Mouse (Mus musculus) forebrain, embryonic 13.5 days (tissue): Measurements from ENCODE around the gene Scp2d1. TPM values are rescaled to one million over a fixed set of nuclear protein-coding genes. Genes with fewer than 3 reads are reported as not detected.
"Not testable (repeated sequence)": the region's sequence is repeated elsewhere in the genome, so short reads cannot be mapped to it uniquely, and the experiment has no call there.

ENCODE experiments used
- ATAC-seq: fragments of 200-750 bp; cut with Nextera tagmentation; 2 replicates; pipeline ENCODE4 v1.8.0; 2017
- H3K27ac ChIP-seq: fragments of 300-500 bp; sonication (generic); 2 replicates; pipeline ENCODE4 v1.5.1; 2015; ENCODE audit warnings: inconsistent platforms, mild to moderate bottlenecking, moderate library complexity
- H3K27me3 ChIP-seq: fragments of 300-500 bp; sonication (generic); 2 replicates; pipeline ENCODE4 v1.6.1; 2015; ENCODE audit warnings: mild to moderate bottlenecking, inconsistent platforms
- H3K36me3 ChIP-seq: fragments of 300-500 bp; sonication (generic); 2 replicates; pipeline ENCODE4 v1.6.1; 2015; ENCODE audit warnings: mild to moderate bottlenecking, inconsistent platforms; ENCODE audit not compliant: poor library complexity, severe bottlenecking
- H3K4me1 ChIP-seq: fragments of 300-500 bp; sonication (generic); 2 replicates; pipeline ENCODE4 v1.6.1; 2015; ENCODE audit warnings: inconsistent platforms
- H3K4me2 ChIP-seq: fragments of 300-500 bp; sonication (generic); 2 replicates; pipeline ENCODE4 v1.6.1; 2015; ENCODE audit warnings: inconsistent platforms, mild to moderate bottlenecking, moderate library complexity
- H3K4me3 ChIP-seq: fragments of 300-500 bp; sonication (generic); 2 replicates; pipeline ENCODE4 v1.5.1; 2015; ENCODE audit warnings: mild to moderate bottlenecking, inconsistent platforms
- H3K9ac ChIP-seq: fragments of 300-500 bp; sonication (generic); 2 replicates; pipeline ENCODE4 v1.6.1; 2015; ENCODE audit warnings: mild to moderate bottlenecking, inconsistent platforms
- H3K9me3 ChIP-seq: fragments of 300-500 bp; sonication (generic); replicated peaks from 2 replicates; pipeline ENCODE4 v1.6.1; 2016; ENCODE audit warnings: inconsistent platforms
- WGBS: fragments of 180-500 bp; shearing (Covaris S2); methylation state at CpG from one replicate; pipeline ENCODE4 v1.1.7; 2015; 5-methylcytosine and 5-hydroxymethylcytosine counted together
- polyA plus RNA-seq: library from polyadenylated mRNA; unstranded; fragments of >200 nt; fragmentation: Nextera tagmentation; extraction: Ambion mirVana; gene quantifications from 2 replicates; pipeline ENCODE4 v1.2.1, GENCODE M21; 2015

Gene Scp2d1
- polyA plus RNA-seq = not detected in 2 replicates

GRCm38 (mm10) chr2:144823356-144823755 is at the start of gene Scp2d1:
Gene Scp2d1 (plus strand): TSS chr2:144823656.
- H3K9ac ChIP-seq, H3K4me2 ChIP-seq, H3K36me3 ChIP-seq, H3K9me3 ChIP-seq, H3K4me1 ChIP-seq, H3K27ac ChIP-seq, H3K27me3 ChIP-seq, ATAC-seq, H3K4me3 ChIP-seq: not testable (repeated sequence)
- 92% methylated on average over 6 of the region's 6 CpGs for WGBS

DNA sequence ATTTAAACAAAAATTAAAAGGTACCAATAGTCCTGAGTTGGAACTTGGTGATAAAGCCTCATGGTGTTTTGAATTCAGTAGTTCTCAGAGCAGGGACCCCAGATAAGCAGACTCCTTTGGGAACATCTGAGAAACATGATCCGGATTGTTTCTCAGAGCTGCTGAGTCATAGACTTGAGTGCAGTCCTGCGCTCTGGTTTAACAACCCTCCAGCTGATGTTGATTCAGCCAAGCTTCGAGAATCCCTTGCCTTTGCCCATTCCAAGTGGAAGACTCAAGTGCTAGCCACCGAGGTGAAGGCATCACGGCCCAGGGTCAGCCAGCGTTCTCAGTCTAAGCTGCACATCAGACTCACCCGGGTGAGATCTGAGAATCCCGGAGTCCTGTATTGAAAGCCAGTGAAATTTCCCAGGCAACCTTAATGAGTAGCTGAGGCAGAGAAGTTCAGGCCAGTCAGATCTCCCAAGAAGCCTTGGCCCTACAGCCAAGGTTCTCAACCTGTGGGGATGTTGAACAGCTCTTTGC is 48.8 kb upstream of the Scp2d1 start:
- no peaks in the 10 kb centered on the region for H3K27me3 ChIP-seq
- no peak overlapping the region for H3K27ac ChIP-seq
- H3K4me1 ChIP-seq = peaks cover under 1% of the 10 kb centered on the region; the same call in 1 of the 2 replicates
- no peaks in the 10 kb centered on the region for H3K9me3 ChIP-seq
- WGBS = 92% methylated on average over 8 of the region's 8 CpGs
- no peak for ATAC-seq
- no peaks in the 10 kb centered on the region for H3K36me3 ChIP-seq
- H3K4me3 ChIP-seq = no peak overlapping the region
- no peak overlapping the region for H3K4me2 ChIP-seq
- H3K9ac ChIP-seq = no peak overlapping the region

DNA sequence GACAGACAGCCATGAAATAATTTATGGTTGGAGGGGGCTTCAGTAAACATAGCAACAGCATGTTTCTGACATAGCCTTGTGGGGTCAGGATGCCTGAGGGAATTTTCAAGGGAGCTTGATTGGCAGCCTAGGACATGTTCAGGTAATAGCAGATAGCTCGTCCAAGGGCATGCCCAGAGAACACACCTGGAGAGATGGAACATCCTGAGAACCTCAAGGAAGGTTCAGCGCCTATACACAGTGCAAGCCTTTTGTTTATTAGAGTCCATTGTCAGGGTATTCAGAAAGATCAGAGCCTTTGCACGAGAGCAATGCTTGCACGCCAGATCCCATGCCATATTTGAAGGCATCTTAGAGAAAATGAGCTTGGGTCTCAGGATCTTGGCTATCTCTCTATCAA is 47.8 kb upstream of the Scp2d1 start:
- Histone ChIP-seq H3K27ac (no peak overlapping the region), H3K4me3 (no peak overlapping the region), H3K36me3 (no peaks in the 10 kb centered on the region), H3K9ac (no peak overlapping the region), H3K4me1 (no peaks in the 10 kb centered on the region), H3K4me2 (no peak overlapping the region), H3K27me3 (no peaks in the 10 kb centered on the region), H3K9me3 (no peaks in the 10 kb centered on the region)
- 88% methylated on average over 4 of the region's 4 CpGs for WGBS
- no peak for ATAC-seq

- no peak overlapping the region for H3K4me2 ChIP-seq
These were observed 44.2 kb upstream of the Scp2d1 start for GRCm38 (mm10) chr2:144779263-144779662.

DNA sequence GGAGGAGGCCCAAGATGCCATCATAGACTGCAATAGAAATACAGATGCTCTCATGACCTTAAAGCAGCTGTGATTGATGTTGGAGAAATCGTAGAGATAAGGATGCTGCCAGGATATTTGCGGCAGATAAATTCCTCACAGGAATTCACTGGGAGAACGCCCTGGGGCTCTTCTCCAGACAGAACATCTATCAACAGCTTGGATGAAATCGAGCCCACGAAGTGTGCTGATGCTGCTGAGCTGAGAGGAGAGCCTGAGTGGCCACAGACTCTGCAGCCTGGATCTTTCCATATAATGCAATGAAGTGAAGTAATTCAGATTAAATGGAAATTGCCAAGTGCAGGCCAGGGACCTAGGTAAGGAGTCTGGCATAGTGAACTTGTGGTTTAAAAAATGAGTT is 42.7 kb upstream of the Scp2d1 start:
- Histone ChIP-seq H3K4me3 (no peak overlapping the region), H3K36me3 (no peaks in the 10 kb centered on the region), H3K4me2 (no peak overlapping the region), H3K9ac (no peak overlapping the region), H3K27ac (no peak overlapping the region), H3K9me3 (no peaks in the 10 kb centered on the region), H3K4me1 (no peaks in the 10 kb centered on the region), H3K27me3 (no peaks in the 10 kb centered on the region)
- no peak for ATAC-seq
- 81% methylated on average over 5 of the region's 5 CpGs for WGBS

More at GRCm38 (mm10) chr2:144779263-144779662, 44.2 kb upstream of the Scp2d1 start:
- no peaks in the 10 kb centered on the region for H3K27me3 ChIP-seq
- no peaks in the 10 kb centered on the region for H3K4me1 ChIP-seq
- no peaks in the 10 kb centered on the region for H3K9me3 ChIP-seq
- no peak overlapping the region for H3K9ac ChIP-seq
- H3K27ac ChIP-seq = no peak overlapping the region
- no peaks in the 10 kb centered on the region for H3K36me3 ChIP-seq
- H3K4me3 ChIP-seq = no peak overlapping the region
- ATAC-seq = no peak
- WGBS = 91% methylated on average over 7 of the region's 7 CpGs

DNA sequence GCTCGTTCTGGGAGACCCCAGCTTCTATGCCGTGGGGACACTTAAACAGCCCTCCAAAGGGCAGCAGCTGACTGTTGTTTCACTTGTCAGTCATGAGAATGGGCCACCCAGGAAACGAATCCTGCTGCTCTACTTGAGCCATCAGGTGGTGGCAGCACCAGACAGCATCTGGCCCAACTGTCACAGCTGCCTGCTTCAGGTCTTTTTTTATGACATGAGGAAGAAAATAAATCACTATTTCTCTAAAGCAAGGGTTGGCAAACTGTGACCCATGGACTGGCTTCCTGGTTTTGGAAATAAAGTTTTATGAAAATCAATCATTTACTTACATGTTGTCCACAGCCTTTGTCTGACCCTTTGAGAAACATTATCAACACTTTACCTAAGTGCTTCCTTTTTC is 41.6 kb upstream of the Scp2d1 start:
- no peaks in the 10 kb centered on the region for H3K36me3 ChIP-seq
- H3K27me3 ChIP-seq = no peaks in the 10 kb centered on the region
- no peak for ATAC-seq
- H3K4me3 ChIP-seq = no peak overlapping the region
- H3K27ac ChIP-seq = no peak overlapping the region
- no peaks in the 10 kb centered on the region for H3K4me1 ChIP-seq
- no peaks in the 10 kb centered on the region for H3K9me3 ChIP-seq
- H3K4me2 ChIP-seq = no peak overlapping the region
- WGBS = 66% methylated on average over 3 of the region's 3 CpGs
- no peak overlapping the region for H3K9ac ChIP-seq

GRCm38 (mm10) chr2:144782481-144782880 is 41.0 kb upstream of the Scp2d1 start:
- Histone ChIP-seq H3K27ac (no peak overlapping the region), H3K27me3 (no peaks in the 10 kb centered on the region)

GRCm38 (mm10) chr2:144783190-144783589 is 40.3 kb upstream of the Scp2d1 start:
- no peaks in the 10 kb centered on the region for H3K36me3 ChIP-seq
- no peak overlapping the region for H3K27ac ChIP-seq
- H3K4me1 ChIP-seq = no peaks in the 10 kb centered on the region
- H3K9me3 ChIP-seq = no peaks in the 10 kb centered on the region
- no peaks in the 10 kb centered on the region for H3K27me3 ChIP-seq
- ATAC-seq = no peak
- 90% methylated on average over 1 of the region's 1 CpGs for WGBS
- H3K4me3 ChIP-seq = no peak overlapping the region
- no peak overlapping the region for H3K4me2 ChIP-seq
- no peak overlapping the region for H3K9ac ChIP-seq

More at GRCm38 (mm10) chr2:144782481-144782880, 41.0 kb upstream of the Scp2d1 start:
- Histone ChIP-seq H3K4me2 (no peak overlapping the region), H3K4me1 (no peaks in the 10 kb centered on the region), H3K9ac (no peak overlapping the region), H3K36me3 (no peaks in the 10 kb centered on the region), H3K9me3 (no peaks in the 10 kb centered on the region), H3K4me3 (no peak overlapping the region)
- 92% methylated on average over 4 of the region's 4 CpGs for WGBS
- ATAC-seq = no peak

DNA sequence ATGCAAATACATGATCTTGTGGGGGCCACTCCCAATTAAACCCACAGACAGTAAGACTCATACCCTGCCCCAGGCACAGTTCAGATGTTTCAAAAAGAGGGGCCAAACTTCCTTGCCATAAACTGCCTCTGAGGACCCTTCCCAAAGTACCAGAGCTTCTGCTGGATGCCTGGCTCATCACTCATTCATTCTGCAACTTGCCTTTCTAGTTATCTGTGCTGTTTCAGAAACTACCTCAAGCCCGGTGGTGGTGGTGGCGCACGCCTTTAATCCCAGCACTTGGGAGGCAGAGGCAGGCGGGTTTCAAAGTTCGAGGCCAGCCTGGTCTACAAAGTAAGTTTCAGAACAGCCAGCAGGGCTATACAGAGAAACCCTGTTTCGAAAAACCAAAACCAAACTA is 39.6 kb upstream of the Scp2d1 start:
- Histone ChIP-seq H3K36me3 (no peaks in the 10 kb centered on the region), H3K4me3 (no peak overlapping the region), H3K4me1 (no peaks in the 10 kb centered on the region), H3K9ac (no peak overlapping the region), H3K27ac (no peak overlapping the region), H3K4me2 (no peak overlapping the region), H3K27me3 (no peaks in the 10 kb centered on the region), H3K9me3 (no peaks in the 10 kb centered on the region)
- no peak for ATAC-seq
- WGBS = 95% methylated on average over 6 of the region's 6 CpGs

GRCm38 (mm10) chr2:144791671-144792294 is 31.7 kb upstream of the Scp2d1 start:
- Histone ChIP-seq H3K4me1 (no peaks in the 10 kb centered on the region), H3K4me3 (no peak overlapping the region), H3K4me2 (no peak overlapping the region), H3K9ac (no peak overlapping the region), H3K27ac (no peak overlapping the region), H3K27me3 (no peaks in the 10 kb centered on the region), H3K9me3 (no peaks in the 10 kb centered on the region), H3K36me3 (no peaks in the 10 kb centered on the region)
- ATAC-seq = no peak
- WGBS = 87% methylated on average over 14 of the region's 14 CpGs

DNA sequence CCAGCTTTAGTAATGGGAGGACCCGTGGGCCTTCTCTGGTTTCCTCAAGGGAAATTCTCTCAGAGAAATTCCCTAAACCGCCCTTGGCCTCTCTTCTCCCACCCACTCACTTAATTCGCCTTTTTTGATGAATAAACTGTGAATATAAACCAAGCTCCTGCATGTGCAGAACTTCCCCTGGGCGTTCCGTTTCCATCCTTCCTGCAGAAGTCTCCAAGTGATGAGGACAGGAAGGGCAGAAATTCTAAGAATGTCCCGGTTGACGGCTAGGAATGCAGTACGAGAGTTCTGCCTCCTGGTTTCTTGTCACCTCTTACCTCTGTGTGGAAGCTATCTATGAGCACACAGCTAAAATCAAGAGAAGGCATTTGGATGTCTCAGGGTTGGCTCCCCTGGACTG is 25.9 kb upstream of the Scp2d1 start:
- Histone ChIP-seq H3K27ac (no peak overlapping the region), H3K4me2 (no peak overlapping the region), H3K4me1 (no peaks in the 10 kb centered on the region), H3K9ac (no peak overlapping the region), H3K27me3 (no peaks in the 10 kb centered on the region), H3K9me3 (no peaks in the 10 kb centered on the region), H3K36me3 (no peaks in the 10 kb centered on the region), H3K4me3 (no peak overlapping the region)
- 90% methylated on average over 8 of the region's 8 CpGs for WGBS
- ATAC-seq = no peak

DNA sequence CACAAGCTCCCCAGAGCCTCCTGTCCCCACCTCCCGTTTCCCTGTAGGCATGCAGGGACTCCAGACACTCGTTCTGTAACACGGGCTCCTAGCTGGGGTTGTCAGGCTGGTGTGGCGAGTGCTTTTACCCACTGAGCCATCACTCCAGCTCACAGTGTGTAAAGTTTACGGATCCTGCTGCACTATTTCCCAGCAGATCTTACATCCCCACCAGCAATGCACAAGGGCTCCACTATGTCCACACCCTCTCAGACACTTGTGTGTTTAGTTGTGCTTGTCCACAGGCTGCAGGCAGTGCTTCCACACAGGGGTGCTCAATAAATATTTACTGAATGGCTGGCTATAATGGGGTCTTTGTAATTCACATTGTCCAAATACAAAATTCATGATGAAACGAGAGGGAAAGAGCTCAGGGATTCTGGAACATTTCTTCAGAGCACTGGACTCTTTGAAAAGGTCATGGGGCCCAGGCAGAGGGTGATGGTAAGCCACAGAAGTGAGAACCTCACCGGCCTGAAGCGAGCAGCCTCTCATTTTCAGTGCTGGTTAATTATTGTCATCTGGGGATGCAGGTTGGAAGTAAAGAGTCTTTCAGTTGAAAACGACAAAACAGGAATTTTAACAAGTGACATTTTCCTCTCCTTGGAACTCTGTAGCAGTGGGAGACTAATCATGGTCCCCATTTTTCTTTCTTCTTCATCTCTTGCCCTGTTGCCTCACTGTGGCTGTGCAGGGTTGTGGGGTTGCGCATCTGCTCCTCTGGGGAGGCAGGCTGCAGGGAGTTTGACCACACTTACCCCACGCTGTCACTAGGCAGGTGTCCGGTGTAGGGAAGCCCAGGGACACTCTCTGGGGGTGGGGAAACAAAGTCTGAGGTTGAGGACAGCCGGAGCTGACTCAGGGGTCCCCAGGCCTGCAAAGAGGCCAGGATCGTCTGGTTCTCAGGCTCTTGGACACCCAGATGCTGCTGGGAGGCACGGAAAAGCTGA is 15.4 kb upstream of the Scp2d1 start:
- whole genome bisulfite sequencing = 55% methylated on average over 15 of the region's 15 CpGs
- H3K27ac ChIP-seq = no peak overlapping the region
- H3K36me3 ChIP-seq = no peaks in the 10 kb centered on the region
- ATAC-seq = no peak
- H3K4me2 ChIP-seq = no peak overlapping the region
- no peak overlapping the region for H3K9ac ChIP-seq
- H3K9me3 ChIP-seq = no peaks in the 10 kb centered on the region
- H3K4me3 ChIP-seq = no peak overlapping the region
- no peaks in the 10 kb centered on the region for H3K4me1 ChIP-seq
- no peaks in the 10 kb centered on the region for H3K27me3 ChIP-seq
